Mouse (Mus musculus) splenic B cell, adult 2 months (primary cell): ENCODE results near the gene Fam184b.
"Not testable (repeated sequence)": the region's sequence is repeated elsewhere in the genome, so short reads cannot be mapped to it uniquely, and the experiment has no call there.

ENCODE experiments used
- DNase-seq: peaks from one replicate; pipeline ENCODE4 v3.0.0-alpha.2; 2011; ENCODE audit warnings: low read depth, low spot score
- H3K27me3 ChIP-seq: 2 replicates; pipeline ENCODE4 v1.6.1; 2012; ENCODE audit warnings: mild to moderate bottlenecking, low read length, moderate library complexity, mixed read lengths; ENCODE audit not compliant: control insufficient read depth, poor library complexity, insufficient read depth, severe bottlenecking
- H3K36me3 ChIP-seq: 2 replicates; pipeline ENCODE4 v1.6.1; 2012; ENCODE audit warnings: mild to moderate bottlenecking, low read length, moderate library complexity, mixed read lengths; ENCODE audit not compliant: control insufficient read depth, poor library complexity, insufficient read depth, severe bottlenecking

Fam184b gene

GRCm38 (mm10) chr5:45638806-45639714 is at the start of gene Fam184b:
Gene Fam184b, minus strand, starts transcription at chr5:45639614.
- H3K36me3 ChIP-seq = no peaks in the 10 kb centered on the region
- no peaks in the 10 kb centered on the region for H3K27me3 ChIP-seq
- DNase-seq = peak; percentile 5

GRCm38 (mm10) chr5:45689152-45689551 is 49.7 kb upstream of the Fam184b start:
- no peaks in the 10 kb centered on the region for H3K36me3 ChIP-seq
- no peak for DNase-seq
- H3K27me3 ChIP-seq = no peaks in the 10 kb centered on the region

GRCm38 (mm10) chr5:45686223-45686622 is 46.8 kb upstream of the Fam184b start:
- Histone ChIP-seq H3K27me3 (no peaks in the 10 kb centered on the region), H3K36me3 (no peaks in the 10 kb centered on the region)
- DNase-seq = no peak

DNA sequence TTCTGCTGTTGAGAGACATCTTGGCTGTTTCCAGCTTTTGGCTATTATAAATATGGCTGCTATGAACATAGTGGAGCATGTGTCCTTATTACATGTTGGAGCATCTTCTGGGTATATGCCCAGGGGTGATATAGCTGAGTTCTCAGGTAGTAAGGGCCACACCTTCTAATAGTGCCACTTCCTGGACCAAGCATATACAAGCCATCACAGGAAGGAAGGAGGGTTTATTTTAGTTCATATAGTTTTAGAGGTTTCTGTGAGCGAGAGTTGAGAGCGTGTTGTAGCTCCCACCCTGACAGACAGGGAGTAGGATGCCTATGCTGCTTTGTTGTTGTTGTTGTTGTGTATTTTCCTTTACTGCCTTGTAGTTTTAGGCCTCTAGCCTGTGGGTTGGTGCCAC is 45.8 kb upstream of the Fam184b start:
- DNase-seq = no peak
- Histone ChIP-seq H3K36me3 (no peaks in the 10 kb centered on the region), H3K27me3 (no peaks in the 10 kb centered on the region)

- no peaks in the 10 kb centered on the region for H3K27me3 ChIP-seq
- H3K36me3 ChIP-seq = no peaks in the 10 kb centered on the region
- DNase-seq = no peak
Measured at GRCm38 (mm10) chr5:45683388-45683787, 44.0 kb upstream of the Fam184b start.

- Histone ChIP-seq H3K36me3 (no peaks in the 10 kb centered on the region), H3K27me3 (no peaks in the 10 kb centered on the region)
- DNase-seq = no peak
Measured at GRCm38 (mm10) chr5:45679955-45680354, 40.5 kb upstream of the Fam184b start.

DNA sequence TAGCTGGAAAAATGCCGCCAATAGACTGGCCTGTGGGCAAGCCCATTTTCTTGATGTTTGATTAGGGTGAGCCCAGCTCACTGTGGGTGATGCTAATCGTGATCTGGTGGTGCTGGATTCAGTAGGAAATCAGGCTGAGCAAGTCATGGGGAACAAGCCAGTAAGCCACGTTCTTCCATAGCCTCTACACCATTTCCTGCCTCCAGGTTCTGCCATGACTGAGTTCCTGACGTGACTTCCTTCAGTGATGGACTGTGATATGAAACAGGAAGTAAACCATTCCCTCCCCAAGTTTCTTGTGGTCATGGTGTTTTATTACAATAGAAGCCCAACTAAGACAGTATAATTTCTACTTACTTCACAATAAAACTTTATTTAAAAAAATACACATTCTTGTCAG is 38.2 kb upstream of the Fam184b start:
- DNase-seq = peak; percentile 15
- Histone ChIP-seq H3K27me3 (no peaks in the 10 kb centered on the region), H3K36me3 (no peaks in the 10 kb centered on the region)

- peak; percentile 2 for DNase-seq
- H3K27me3 ChIP-seq = no peaks in the 10 kb centered on the region
- no peaks in the 10 kb centered on the region for H3K36me3 ChIP-seq
Measured at GRCm38 (mm10) chr5:45675032-45675431, 35.6 kb upstream of the Fam184b start.

DNA sequence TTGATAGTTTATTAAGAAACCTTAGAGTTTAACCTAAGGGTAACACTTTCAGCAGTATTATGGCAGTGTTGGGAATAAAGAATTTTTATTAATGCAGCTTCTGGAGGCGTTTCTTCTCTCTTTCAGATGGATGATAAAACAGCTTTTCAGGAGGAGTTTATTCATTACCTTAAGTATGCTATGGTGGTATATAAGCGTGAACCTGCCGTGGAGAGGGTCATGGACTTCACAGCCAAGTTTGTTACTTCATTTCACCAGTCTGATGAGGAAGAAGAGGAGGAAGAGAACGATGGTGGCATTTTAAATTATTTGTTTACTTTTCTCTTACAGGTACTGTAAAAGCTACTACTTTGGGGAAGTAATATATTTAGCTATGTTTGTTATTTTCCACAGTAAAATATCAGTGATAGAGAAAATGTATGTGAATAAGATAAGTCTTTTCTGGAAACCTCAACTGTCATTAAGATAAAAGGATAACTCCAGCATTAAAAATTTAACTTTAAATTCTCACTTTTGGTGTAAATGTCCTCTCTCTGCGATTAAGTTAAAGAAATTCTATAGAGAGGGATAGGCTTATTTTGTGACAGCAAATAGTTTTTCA is 31.6 kb upstream of the Fam184b start:
- H3K27me3 ChIP-seq = no peaks in the 10 kb centered on the region
- H3K36me3 ChIP-seq = no peaks in the 10 kb centered on the region
- DNase-seq = no peak

DNA sequence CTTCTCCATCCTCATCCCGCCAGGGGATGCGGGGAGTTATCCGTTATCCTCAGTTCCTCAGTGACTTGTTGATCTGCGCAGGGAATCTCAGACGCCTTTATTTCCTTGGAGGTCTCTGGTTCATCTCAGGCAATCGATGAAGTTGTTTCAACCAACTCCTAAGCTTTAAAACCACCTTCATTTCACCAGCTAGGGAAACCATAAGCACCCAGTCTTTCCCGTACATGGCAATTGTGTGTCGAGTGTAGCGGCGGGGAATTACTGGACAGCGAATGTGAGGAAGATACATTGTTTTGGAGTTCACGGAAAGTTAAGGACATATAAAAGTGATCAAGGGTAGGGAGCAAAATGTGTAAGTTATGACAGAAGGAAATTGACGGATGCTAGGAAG is 30.9 kb upstream of the Fam184b start:
- no peaks in the 10 kb centered on the region for H3K36me3 ChIP-seq

DNA sequence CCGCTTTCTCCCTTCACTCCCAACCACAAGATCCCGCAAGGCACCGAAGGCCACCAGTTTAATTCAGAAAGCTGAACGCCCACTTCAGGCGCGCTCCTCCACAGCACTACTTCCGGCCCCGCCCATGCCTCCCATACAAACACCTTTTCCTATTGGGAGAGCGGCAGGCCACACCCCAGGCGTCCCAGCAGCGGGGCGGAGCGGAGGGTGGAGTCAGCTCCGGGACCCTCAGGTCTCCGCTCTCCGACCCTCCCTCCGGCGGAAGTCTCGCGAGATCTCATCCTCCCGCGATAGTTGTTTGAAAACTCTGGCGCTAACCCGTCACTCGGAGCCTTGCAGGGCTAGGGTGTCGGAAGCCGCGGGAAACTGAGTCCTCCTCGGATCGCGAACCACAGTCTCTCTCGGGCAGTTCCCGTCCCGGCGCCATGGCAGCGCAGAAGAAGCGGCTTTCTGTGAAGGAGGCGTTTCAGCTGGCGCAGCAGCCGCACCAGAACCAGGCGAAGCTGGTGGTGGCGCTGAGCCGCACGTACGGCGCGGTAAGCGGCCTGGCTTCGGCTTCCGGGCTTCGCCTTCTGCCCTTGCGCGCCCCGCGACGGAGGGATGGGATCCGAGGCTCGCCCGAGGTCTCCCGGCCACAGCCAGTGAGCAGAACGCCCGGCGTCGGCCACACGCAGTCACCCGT is 30.3 kb upstream of the Fam184b start, which contains the start of gene Ncapg:
Ncapg (plus strand) TSS at position 322 of the 682 bp plus-strand sequence.
- peak; percentile 98 for DNase-seq
- Histone ChIP-seq H3K27me3 (no peaks in the 10 kb centered on the region), H3K36me3 (no peaks in the 10 kb centered on the region)

More for the DNA sequence above, 30.9 kb upstream of the Fam184b start:
- no peaks in the 10 kb centered on the region for H3K27me3 ChIP-seq
- no peak for DNase-seq

DNA sequence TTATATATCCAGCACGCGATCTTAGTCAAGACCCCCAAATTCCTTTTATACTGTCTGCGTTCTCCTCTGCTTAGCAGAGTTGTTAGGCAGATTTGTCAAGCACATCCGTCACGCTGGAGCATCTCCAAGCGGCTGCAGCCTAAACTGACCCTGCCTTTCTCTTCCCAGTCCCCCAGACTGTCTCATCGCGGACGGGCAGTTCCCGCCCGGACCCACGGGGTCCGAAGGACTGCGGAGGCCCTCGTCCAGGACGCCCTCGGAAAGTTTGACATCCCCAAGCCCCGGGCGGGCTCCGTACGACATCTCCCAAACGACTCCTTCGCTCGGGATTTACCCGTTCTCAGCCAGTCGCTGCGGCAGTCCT is 29.8 kb upstream of the Fam184b start:
- H3K27me3 ChIP-seq = no peaks in the 10 kb centered on the region
- H3K36me3 ChIP-seq = no peaks in the 10 kb centered on the region
- DNase-seq = no peak

DNA sequence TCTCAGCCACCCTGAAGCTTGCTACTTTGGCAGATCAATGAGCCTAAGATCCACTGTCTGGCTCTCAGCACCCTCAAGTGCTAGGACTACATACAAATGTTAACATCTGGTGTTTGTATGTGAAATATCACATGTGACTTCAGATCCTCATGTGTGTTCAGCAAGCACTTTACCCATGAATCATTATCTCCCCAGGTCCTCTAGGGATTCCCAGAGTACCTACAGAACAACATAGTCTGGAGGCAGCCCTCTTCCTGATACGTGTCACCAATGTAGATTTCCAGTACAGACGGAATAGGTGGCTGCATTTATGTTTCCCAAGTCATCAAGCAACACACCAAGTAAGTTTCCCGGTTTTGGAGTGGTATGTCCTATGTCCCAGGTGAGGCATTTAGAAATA is 29.4 kb upstream of the Fam184b start:
- Histone ChIP-seq H3K27me3 (no peaks in the 10 kb centered on the region), H3K36me3 (no peaks in the 10 kb centered on the region)
- DNase-seq = peak; percentile 42

GRCm38 (mm10) chr5:45668324-45668723 is 28.9 kb upstream of the Fam184b start:
- no peaks in the 10 kb centered on the region for H3K36me3 ChIP-seq
- DNase-seq = peak; percentile 59
- H3K27me3 ChIP-seq = no peaks in the 10 kb centered on the region

GRCm38 (mm10) chr5:45658406-45658805 is 19.0 kb upstream of the Fam184b start:
- not testable (repeated sequence) for H3K36me3 ChIP-seq, DNase-seq, H3K27me3 ChIP-seq
